Mouse (Mus musculus) liver, adult 2 months (tissue): ENCODE measurements around the gene Catsper2. TPM values are rescaled to one million over a fixed set of nuclear protein-coding genes. Genes with fewer than 3 reads are reported as not detected.

Source experiments
- DNase-seq: peaks from one replicate; pipeline ENCODE4 v3.0.0-alpha.2; 2011; ENCODE audit warnings: low read depth, low spot score; ENCODE audit errors: extremely low read depth
- H3K27ac ChIP-seq: fragments of 200-500 bp; replicated peaks from 2 replicates; pipeline ENCODE4 v1.5.1; 2012; ENCODE audit warnings: low read depth, mild to moderate bottlenecking, control low read depth, inconsistent platforms, low read length; ENCODE audit not compliant: insufficient read depth
- H3K27me3 ChIP-seq: fragments of 200-500 bp; 2 replicates; pipeline ENCODE4 v1.6.1; 2012; ENCODE audit warnings: mild to moderate bottlenecking, moderate library complexity, low read length, inconsistent platforms; ENCODE audit not compliant: control insufficient read depth, insufficient read depth
- H3K36me3 ChIP-seq: fragments of 200-500 bp; 2 replicates; pipeline ENCODE4 v1.6.1; 2012; ENCODE audit warnings: low read length, inconsistent platforms; ENCODE audit not compliant: control insufficient read depth, insufficient read depth
- H3K4me1 ChIP-seq: fragments of 200-500 bp; 2 replicates; pipeline ENCODE4 v1.6.1; 2011; ENCODE audit warnings: low read length; ENCODE audit not compliant: control insufficient read depth, insufficient read depth
- H3K4me3 ChIP-seq: fragments of 200-500 bp; 2 replicates; pipeline ENCODE4 v1.5.1; 2011; ENCODE audit warnings: low read depth, mild to moderate bottlenecking, control low read depth, low read length, moderate library complexity; ENCODE audit not compliant: insufficient read depth
- H3K79me2 ChIP-seq: fragments of 200-500 bp; 2 replicates; pipeline ENCODE4 v1.6.1; 2012; ENCODE audit warnings: inconsistent platforms, mild to moderate bottlenecking, low read length, moderate library complexity; ENCODE audit not compliant: control insufficient read depth, insufficient read depth
- H3K9ac ChIP-seq: fragments of 200-500 bp; 2 replicates; pipeline ENCODE4 v1.6.1; 2012; ENCODE audit warnings: low read depth, mild to moderate bottlenecking, control low read depth, inconsistent platforms, low read length
- CTCF ChIP-seq: fragments of 200-500 bp; IDR thresholded peaks from 2 replicates; pipeline ENCODE4 v1.5.1; 2011; ENCODE audit warnings: low read depth, low read length, control low read depth
- POLR2A ChIP-seq: fragments of 200-500 bp; IDR thresholded peaks from 2 replicates; pipeline ENCODE4 v1.6.1; 2011; ENCODE audit warnings: low read length, control low read depth; ENCODE audit not compliant: insufficient read depth; ENCODE audit errors: extremely low read depth
- WGBS: fragments of 180-500 bp; shearing (Covaris S2); methylation state at CpG from one replicate; pipeline ENCODE4 v1.1.7; 2018; 5-methylcytosine and 5-hydroxymethylcytosine counted together
- polyA plus RNA-seq: library from polyadenylated mRNA; depleted of rRNA; stranded (reverse); fragments of >200 nt; gene quantifications from 2 replicates; pipeline ENCODE4 v1.2.3, GENCODE M21; 2012
- total RNA-seq: library from RNA; depleted of rRNA; stranded (reverse); fragments of >200 nt; gene quantifications from 2 replicates; pipeline ENCODE4 v1.2.3, GENCODE M21; 2014

Catsper2 gene
- total and polyA plus RNA-seq, 2 experiments = 2.5 to 2.9 TPM

GRCm38 (mm10) chr2:121425890-121426289 lies 12.3 kb upstream of the Catsper2 start:
- Histone ChIP-seq H3K27me3 (no peaks in the 10 kb centered on the region), H3K79me2 (peaks cover 3% of the 10 kb centered on the region; the same call in 1 of the 2 replicates), H3K4me1 (peaks cover 2% of the 10 kb centered on the region), H3K4me3 (no peak overlapping the region), H3K36me3 (peaks cover 79% of the 10 kb centered on the region), H3K9ac (no peak overlapping the region), H3K27ac (no peak overlapping the region)
- TF ChIP-seq POLR2A (no peak), CTCF (no peak)
- peak; percentile 7 for DNase-seq
- WGBS = 96% methylated on average over 2 of the region's 2 CpGs

GRCm38 (mm10) chr2:121423166-121423565 lies 9.6 kb upstream of the Catsper2 start:
- TF ChIP-seq CTCF (no peak), POLR2A (no peak)
- WGBS = 25% methylated on average over 2 of the region's 2 CpGs
- H3K27ac ChIP-seq = no peak overlapping the region
- peaks cover 68% of the 10 kb centered on the region for H3K36me3 ChIP-seq
- peaks cover 18% of the 10 kb centered on the region; the same call in 1 of the 2 replicates for H3K79me2 ChIP-seq
- no peaks in the 10 kb centered on the region for H3K27me3 ChIP-seq
- H3K4me3 ChIP-seq = no peak overlapping the region
- peaks cover 5% of the 10 kb centered on the region for H3K4me1 ChIP-seq
- no peak overlapping the region for H3K9ac ChIP-seq
- peak; percentile 60 for DNase-seq

GRCm38 (mm10) chr2:121418476-121418875 lies 4.9 kb upstream of the Catsper2 start:
- peaks cover 52% of the 10 kb centered on the region for H3K36me3 ChIP-seq

GRCm38 (mm10) chr2:121416356-121416755 lies 2.8 kb upstream of the Catsper2 start:
- TF ChIP-seq POLR2A (no peak), CTCF (no peak)
- H3K4me1 ChIP-seq = peaks cover 23% of the 10 kb centered on the region
- H3K27ac ChIP-seq = no peak overlapping the region
- H3K27me3 ChIP-seq = no peaks in the 10 kb centered on the region
- peaks cover 33% of the 10 kb centered on the region for H3K36me3 ChIP-seq
- H3K4me3 ChIP-seq = peak overlapping the region; percentile 37
- peaks cover 34% of the 10 kb centered on the region for H3K79me2 ChIP-seq
- peak; percentile 39 for DNase-seq
- peak overlapping the region; percentile 21; the same call in 1 of the 2 replicates for H3K9ac ChIP-seq
- WGBS = 59% methylated on average over 6 of the region's 6 CpGs

More at GRCm38 (mm10) chr2:121418476-121418875, 4.9 kb upstream of the Catsper2 start:
- WGBS = 81% methylated on average over 3 of the region's 3 CpGs
- DNase-seq = no peak
- Histone ChIP-seq H3K79me2 (peaks cover 37% of the 10 kb centered on the region), H3K27ac (no peak overlapping the region), H3K27me3 (no peaks in the 10 kb centered on the region), H3K9ac (no peak overlapping the region), H3K4me1 (peaks cover 17% of the 10 kb centered on the region), H3K4me3 (no peak overlapping the region)
- TF ChIP-seq CTCF (no peak), POLR2A (no peak)

GRCm38 (mm10) chr2:121415591-121415990 lies 2.0 kb upstream of the Catsper2 start:
- 27% methylated on average over 3 of the region's 3 CpGs for WGBS
- TF ChIP-seq POLR2A = no peak
- no peak for TF ChIP-seq CTCF
- H3K4me1 ChIP-seq = peaks cover 23% of the 10 kb centered on the region
- peak; percentile 20 for DNase-seq
- H3K4me3 ChIP-seq = peak overlapping the region; percentile 59; the same call in 1 of the 2 replicates
- H3K79me2 ChIP-seq = peaks cover 32% of the 10 kb centered on the region
- peaks cover 31% of the 10 kb centered on the region for H3K36me3 ChIP-seq
- H3K27me3 ChIP-seq = no peaks in the 10 kb centered on the region
- no peak overlapping the region for H3K27ac ChIP-seq
- 0 out of 2 replicates have a peak overlapping the region, but pooled peaks have one; percentile 24 for H3K9ac ChIP-seq

GRCm38 (mm10) chr2:121415103-121415502 lies 1.5 kb upstream of the Catsper2 start:
- no peak overlapping the region for H3K27ac ChIP-seq
- H3K79me2 ChIP-seq = peaks cover 30% of the 10 kb centered on the region
- 7% methylated on average over 3 of the region's 3 CpGs for WGBS
- peaks cover 23% of the 10 kb centered on the region for H3K4me1 ChIP-seq
- peak overlapping the region; percentile 59; the same call in 1 of the 2 replicates for H3K4me3 ChIP-seq
- TF ChIP-seq CTCF (no peak), POLR2A (no peak)
- H3K36me3 ChIP-seq = peaks cover 31% of the 10 kb centered on the region
- H3K9ac ChIP-seq = peak overlapping the region; percentile 39
- no peaks in the 10 kb centered on the region for H3K27me3 ChIP-seq
- DNase-seq = peak; percentile 50
